Mouse (Mus musculus) activated CD4-positive, CD25-positive, alpha-beta regulatory T cell, adult 4 months (primary cell): ENCODE data around the gene Entpd1. TPM values are rescaled to one million over a fixed set of nuclear protein-coding genes. Genes with fewer than 3 reads are reported as not detected.

Source experiments
- ATAC-seq: one replicate; pipeline ENCODE4 v1.8.0; 2017
- polyA plus RNA-seq, 2 experiments: library from polyadenylated mRNA; unstranded; fragments of 100-300 nt; shearing (Covaris generic); gene quantifications; one replicate each; pipeline ENCODE4 v1.2.1; 2017

Gene Entpd1
- polyA plus RNA-seq, 2 experiments from 2014 or later = 37.7 to 51.7 TPM

GRCm38 (mm10) chr19:40630096-40630495 is 17.9 kb downstream of the Entpd1 start:
- no peak for ATAC-seq

DNA sequence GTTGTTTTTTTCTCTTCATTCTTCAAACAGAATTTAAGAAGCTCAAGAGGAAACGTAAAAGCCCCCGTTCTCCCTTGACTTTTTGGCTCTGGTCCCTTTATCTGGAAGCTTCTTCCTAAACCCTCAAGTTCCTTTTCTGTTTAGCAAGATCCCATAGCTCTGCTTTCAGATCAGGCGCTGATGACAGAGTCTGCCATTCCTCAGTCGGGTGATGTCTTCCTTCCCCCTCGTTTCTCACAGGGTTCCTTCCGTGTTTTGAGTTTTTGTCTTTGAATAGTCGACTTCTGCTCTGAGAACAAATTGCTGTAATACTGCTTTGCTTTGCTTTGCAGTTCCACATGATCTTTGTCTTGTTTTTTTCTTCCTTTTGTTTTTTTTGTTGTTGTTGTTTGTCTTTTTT is 18.4 kb downstream of the Entpd1 start:
- no peak for ATAC-seq

DNA sequence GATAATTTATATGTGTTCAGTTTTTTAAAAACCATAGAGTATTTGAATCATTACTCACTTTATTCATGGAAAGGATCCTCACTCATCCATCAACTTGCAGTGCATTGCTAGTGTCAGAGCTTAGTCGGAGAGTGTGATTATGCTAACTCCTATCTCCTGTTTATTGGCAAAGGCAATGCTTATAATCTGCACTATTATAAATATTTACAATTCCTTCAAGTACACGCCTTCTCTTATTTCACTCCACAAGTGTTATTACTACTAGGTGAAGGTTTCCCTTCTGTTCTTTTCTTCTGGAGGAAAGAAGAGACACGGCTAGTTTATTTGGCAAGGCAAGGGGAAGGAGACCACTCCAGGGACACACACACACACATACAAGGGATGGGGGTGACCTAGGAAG is 20.0 kb downstream of the Entpd1 start:
- ATAC-seq = no peak

DNA sequence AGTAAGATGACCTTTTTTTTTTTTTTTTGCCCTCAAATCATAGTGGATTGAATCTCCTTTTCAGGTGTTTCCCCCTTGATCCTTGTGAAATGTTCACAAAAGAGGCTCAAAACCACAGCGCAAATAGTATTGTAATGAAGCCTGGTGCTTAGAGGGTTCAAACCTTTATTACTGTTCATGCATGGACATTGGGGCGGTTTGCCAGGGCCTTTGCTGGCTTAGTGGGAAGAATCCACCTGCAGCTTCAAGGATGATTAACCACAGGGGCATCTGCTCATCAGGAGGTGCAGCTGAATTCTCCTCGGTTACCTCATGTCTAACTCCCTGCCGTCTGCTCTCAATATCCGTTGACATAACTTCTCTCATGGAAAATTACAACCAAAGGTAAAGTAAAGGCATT is 20.5 kb downstream of the Entpd1 start:
- ATAC-seq = no peak

GRCm38 (mm10) chr19:40633144-40633543 is 21.0 kb downstream of the Entpd1 start:
- no peak for ATAC-seq

DNA sequence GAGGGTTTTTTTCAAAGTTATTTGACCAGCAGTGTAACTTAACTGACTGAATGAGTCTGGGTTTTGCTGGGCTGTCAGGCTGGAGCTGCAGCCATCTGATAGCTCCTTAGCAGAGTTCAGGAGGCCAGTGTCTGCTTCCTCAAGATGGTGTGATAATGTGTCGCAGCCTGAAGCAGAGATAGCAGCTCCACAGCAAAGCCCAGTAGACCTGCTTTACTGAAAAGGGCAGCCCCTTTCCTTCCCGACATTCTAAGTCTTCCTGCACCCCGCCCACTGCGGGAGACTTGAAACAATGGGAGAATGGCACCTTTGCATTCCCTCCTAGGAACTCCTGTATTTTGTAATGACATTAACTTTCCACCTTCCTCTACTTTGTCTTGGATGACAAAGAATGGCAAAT is 24.9 kb downstream of the Entpd1 start:
- no peak for ATAC-seq

- ATAC-seq = no peak
Observed at GRCm38 (mm10) chr19:40637601-40638000, 25.4 kb downstream of the Entpd1 start.

DNA sequence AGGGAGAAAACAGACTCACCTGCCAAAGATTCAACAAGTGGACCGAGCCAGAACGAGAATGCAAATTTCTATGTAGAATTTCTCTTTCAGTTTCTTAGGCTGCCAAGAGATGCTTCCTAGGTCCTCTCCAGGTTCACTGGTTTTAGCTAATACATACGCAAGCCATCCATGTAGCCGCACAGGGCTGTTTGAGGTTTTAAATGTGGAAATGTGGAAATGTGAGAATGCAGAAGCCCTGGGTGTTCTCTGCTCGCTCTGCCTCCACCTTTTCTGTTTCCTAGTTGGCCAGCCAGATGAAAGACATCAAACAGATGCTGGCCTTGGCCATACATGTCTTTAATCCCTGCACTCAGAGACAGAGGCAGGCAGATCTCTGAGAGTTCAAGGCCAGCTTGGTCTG is 26.4 kb downstream of the Entpd1 start:
- ATAC-seq = no peak

DNA sequence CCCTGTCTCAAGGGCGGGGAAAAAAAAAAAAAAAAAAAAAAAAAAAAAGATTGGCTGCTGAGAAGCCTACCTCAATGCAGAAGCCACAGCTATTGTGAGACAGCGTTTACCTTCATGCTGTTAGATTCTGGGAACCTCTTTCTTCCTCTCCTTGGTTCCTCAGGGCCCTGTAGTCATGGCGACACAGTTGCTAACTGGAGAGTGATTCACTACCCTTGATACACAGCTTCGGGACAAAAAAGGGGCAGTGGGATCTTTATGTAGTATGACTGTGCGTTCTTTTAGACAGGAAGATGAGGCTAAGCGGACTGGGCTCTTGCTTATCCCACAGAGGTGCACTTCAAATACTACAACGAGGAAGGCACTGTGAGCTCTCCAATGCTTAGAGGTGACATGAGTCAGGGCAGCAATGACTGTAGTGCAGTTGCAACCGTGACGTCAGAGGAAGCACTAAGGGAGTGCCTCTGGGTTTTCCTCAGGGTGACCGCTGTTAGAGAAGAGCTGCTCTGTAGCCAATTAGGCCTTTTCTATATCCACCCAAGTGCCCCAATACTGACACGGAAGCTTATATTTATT is 27.7 kb downstream of the Entpd1 start:
- ATAC-seq = peak; percentile 91

- ATAC-seq = no peak
Observed at GRCm38 (mm10) chr19:40640799-40641198, 28.6 kb downstream of the Entpd1 start.

GRCm38 (mm10) chr19:40643846-40644245 is 31.7 kb downstream of the Entpd1 start:
- ATAC-seq = no peak

DNA sequence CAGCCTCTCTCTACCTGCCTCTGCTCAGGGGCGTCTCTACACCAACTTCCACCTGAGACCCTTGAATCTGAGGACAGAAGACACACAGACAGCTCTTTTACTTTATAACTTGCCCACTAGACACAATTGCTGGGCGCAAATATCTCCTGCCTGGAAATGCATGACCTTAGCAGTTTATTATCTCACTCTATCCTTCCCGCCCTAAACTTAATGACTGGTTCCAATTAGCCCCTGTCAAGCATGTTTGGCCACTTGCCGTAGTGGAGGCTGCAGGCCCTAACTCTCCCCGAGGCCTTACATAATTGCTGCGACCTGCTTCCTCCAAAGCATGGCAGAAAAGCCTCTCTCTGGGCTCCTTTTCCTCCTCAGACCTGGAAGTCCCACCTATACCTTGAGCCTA is 34.2 kb downstream of the Entpd1 start:
- no peak for ATAC-seq

DNA sequence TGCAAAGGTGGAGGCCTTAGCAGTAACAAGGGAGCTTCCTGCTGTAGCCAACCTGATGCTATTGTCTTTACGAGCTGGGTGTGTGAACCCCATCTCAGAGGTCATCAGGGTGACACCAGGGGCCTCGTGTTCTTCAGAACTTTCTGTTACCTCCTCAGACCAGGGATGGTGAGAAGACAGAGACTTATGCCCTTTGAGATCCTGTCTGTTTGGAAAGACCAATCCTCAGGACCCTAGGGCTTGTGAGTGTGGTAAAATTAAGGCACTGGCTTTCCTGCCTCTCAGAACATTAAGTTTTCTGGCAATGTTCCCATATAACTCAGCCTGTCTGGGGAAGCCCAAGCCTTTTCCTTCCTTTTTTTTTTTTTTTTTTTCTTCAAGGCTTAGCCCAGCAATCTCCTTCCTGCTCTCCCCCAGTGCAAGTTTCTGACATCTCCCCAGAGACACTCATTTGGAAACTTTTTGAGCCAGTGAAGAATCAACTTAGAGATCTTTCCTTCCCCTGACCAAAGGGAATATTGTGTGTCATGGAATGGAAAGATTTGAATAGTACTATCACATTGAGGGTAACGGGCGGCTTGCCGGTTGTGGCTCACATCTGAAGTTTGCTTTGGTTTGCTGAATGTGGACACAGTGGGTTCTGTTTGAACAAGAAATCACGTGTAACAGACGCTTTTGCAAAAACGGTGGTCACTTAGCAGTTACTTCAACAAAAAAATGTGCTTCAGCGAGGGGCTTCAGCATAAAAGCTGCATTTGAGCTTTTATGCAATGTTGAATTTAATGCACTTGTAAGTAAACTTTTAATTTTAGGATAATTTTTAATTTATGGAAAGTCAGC is 35.4 kb downstream of the Entpd1 start:
- ATAC-seq = no peak

GRCm38 (mm10) chr19:40650090-40650489 is 37.9 kb downstream of the Entpd1 start:
- ATAC-seq = peak; percentile 59

DNA sequence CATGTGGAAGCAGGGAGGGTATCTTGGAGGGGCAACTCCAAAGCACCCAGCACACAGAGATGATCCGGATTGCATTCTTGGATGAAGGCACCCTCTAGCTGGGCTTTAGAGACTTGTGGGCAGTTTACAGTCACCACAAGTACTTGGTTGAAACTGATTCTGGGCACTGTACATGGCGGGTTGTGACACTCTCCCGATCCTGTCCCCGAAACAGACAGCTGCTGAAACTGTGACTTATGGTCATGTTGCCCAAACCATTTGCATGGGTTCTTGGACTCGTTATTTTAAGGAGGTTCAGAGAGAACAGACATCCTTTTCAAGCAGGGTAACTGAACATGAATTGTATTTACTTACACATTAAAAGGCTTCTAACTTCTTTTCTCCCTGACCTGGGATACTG is 44.0 kb downstream of the Entpd1 start:
- no peak for ATAC-seq

- ATAC-seq = no peak
Observed at GRCm38 (mm10) chr19:40658281-40658680, 46.1 kb downstream of the Entpd1 start.

GRCm38 (mm10) chr19:40658935-40659334 is 46.8 kb downstream of the Entpd1 start:
- no peak for ATAC-seq

GRCm38 (mm10) chr19:40659651-40660478 is 47.7 kb downstream of the Entpd1 start:
- peak; percentile 51 for ATAC-seq

- no peak for ATAC-seq
Observed at GRCm38 (mm10) chr19:40660510-40660909, 48.3 kb downstream of the Entpd1 start.

DNA sequence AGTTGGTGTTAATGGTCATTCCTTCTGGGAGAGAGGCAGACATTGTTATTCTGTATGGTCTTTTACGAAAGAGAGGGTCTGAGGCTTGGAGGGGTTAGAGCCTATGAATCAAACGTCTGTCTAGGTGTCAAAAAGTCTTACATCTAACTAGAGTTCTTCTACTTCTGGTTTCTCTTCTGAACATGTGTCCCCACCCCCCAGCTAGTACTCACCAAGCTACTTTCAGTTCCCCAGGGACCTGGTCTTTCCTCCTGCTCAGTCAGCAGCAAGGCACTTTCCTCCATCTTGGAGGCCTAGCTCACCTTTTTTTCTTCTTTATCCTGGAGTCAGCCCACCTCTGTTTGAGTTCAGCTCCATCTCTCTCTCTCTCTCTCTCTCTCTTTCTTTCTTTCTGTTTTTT is 48.9 kb downstream of the Entpd1 start:
- ATAC-seq = peak; percentile 81

- ATAC-seq = no peak
Observed at GRCm38 (mm10) chr19:40661874-40662273, 49.7 kb downstream of the Entpd1 start.

DNA sequence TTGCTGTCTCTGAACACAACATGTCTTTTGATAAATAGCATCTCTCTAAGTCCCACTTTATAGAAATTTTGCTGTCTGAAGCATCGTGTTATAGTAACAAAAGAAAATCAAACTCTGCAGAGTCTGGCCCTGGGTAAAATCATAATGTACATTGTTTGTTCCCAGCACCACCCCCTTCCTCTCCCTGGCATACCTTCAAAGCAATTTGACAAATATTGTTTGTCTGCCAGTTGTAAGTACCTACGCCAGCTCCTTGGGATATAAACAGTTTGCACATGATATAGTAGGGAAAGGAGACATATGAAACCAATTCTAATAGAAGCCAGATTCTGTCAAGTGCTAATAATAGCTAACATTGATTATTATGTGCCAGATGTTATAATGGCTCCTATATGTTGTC is 50.6 kb downstream of the Entpd1 start:
- ATAC-seq = no peak

DNA sequence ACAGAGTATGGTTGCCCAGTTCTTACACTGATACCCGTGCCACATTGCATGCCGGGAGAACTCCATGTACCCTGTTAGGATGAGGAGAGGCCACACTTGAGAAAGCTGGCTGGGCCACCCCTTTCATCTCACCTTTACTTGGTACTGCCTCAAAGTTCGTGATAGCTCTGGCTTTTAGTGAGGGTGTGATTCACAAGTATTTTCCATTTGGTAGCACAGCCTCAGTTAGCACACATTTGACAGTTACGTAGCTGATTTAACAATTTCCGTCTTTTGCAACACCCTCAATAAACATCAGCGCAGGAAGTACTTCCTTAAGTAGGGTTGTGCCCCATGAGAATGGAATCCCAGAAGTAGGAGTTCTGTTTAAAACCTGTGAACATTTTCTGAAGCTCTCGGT is 53.6 kb downstream of the Entpd1 start:
- peak; percentile 37 for ATAC-seq

GRCm38 (mm10) chr19:40667111-40667510 is 54.9 kb downstream of the Entpd1 start:
- no peak for ATAC-seq
